Mouse (Mus musculus): ENCODE measurements around the gene Kmt2d.

DNA sequence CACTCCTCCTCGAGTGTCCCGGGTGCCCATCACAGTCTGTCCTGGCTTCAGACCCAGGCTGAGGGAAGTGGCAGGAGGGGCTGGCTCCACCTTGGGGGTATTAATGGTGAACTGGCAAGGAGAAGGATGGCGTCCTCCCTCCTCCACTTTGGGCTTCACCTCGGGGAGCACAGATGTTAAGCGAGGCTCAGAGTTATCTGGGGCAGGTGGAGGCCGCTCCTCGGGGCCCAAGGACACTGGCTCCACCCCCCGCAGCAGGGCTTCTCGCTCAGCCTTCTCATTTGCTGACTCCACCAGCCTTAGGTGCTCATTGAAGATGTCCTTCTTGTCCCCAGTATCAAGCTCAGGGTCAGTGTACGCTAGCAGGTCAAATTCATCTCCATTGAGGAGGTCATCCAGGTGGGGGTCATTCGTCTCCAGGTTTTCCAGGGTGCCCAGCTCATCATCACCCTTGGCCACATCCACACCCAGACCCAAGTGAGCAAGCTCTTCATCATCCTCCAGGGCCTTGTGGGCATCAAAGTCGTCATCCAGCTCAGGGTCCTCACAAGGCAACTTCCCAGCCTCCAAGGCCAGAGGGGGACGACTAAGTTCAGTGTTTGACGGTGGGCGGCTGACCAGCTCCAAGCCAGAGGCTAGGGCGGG is 20.9 kb downstream of the Kmt2d start:
- TF ChIP-seq CTCF (IDR thresholded peaks at IDR 0.05; ENCODE audit: insufficient read depth, low read depth, low read length) (no peak), POLR2A (IDR thresholded peaks at IDR 0.05; ENCODE audit: insufficient read depth, low read depth, low read length) (no peak)
